Mouse (Mus musculus) midbrain, embryonic 14.5 days (tissue): ENCODE measurements at regions not wholly inside any gene's neighbourhood (a gene's known extent, or its start where the extent isn't known, plus 50 kb on each side); places are given as distances from the start of the nearest gene placed in this dataset.

Experiments
- ATAC-seq: fragments of 200-750 bp; cut with Nextera tagmentation; 2 replicates; pipeline ENCODE4 v1.8.0; 2017; ENCODE audit warnings: moderate number of reproducible peaks, moderate library complexity; ENCODE audit not compliant: low FRiP score, low TSS enrichment
- DNase-seq: peaks from one replicate; pipeline ENCODE4 v3.0.0-alpha.2; 2015
- H3K27ac ChIP-seq: fragments of 300-500 bp; sonication (generic); replicated peaks from 2 replicates; pipeline ENCODE4 v1.5.1; 2014; ENCODE audit warnings: mild to moderate bottlenecking, low read depth, low read length, moderate library complexity
- H3K27me3 ChIP-seq: fragments of 300-500 bp; sonication (generic); 2 replicates; pipeline ENCODE4 v1.6.1; 2014; ENCODE audit warnings: low read length, control low read depth, mixed read lengths; ENCODE audit not compliant: control insufficient read depth, insufficient read depth
- H3K36me3 ChIP-seq: fragments of 300-500 bp; sonication (generic); 2 replicates; pipeline ENCODE4 v1.6.1; 2014; ENCODE audit warnings: low read length, control low read depth; ENCODE audit not compliant: control insufficient read depth, insufficient read depth
- H3K4me1 ChIP-seq: fragments of 300-500 bp; sonication (generic); 2 replicates; pipeline ENCODE4 v1.6.1; 2014; ENCODE audit warnings: mild to moderate bottlenecking, antibody characterized with exemption, low read length, control low read depth; ENCODE audit not compliant: control insufficient read depth, insufficient read depth
- H3K4me2 ChIP-seq: fragments of 300-500 bp; sonication (generic); 2 replicates; pipeline ENCODE4 v1.6.1; 2014; ENCODE audit warnings: mild to moderate bottlenecking, low read length, moderate library complexity
- H3K4me3 ChIP-seq: fragments of 300-500 bp; sonication (generic); replicated peaks from 2 replicates; pipeline ENCODE4 v1.5.1; 2014; ENCODE audit warnings: low read depth, low read length
- H3K9ac ChIP-seq: fragments of 300-500 bp; sonication (generic); replicated peaks from 2 replicates; pipeline ENCODE4 v1.6.1; 2014; ENCODE audit warnings: mild to moderate bottlenecking, low read length, moderate library complexity
- H3K9me3 ChIP-seq: fragments of 300-500 bp; sonication (generic); 2 replicates; pipeline ENCODE4 v1.6.1; 2016; ENCODE audit warnings: low read length, control low read depth, mixed read lengths; ENCODE audit not compliant: control insufficient read depth
- WGBS: fragments of 180-500 bp; shearing (Covaris S2); extraction: QIAGEN DNeasy Blood & Tissue Kit; methylation state at CpG from one replicate; pipeline ENCODE4 v1.1.7; 2014; 5-methylcytosine and 5-hydroxymethylcytosine counted together

DNA sequence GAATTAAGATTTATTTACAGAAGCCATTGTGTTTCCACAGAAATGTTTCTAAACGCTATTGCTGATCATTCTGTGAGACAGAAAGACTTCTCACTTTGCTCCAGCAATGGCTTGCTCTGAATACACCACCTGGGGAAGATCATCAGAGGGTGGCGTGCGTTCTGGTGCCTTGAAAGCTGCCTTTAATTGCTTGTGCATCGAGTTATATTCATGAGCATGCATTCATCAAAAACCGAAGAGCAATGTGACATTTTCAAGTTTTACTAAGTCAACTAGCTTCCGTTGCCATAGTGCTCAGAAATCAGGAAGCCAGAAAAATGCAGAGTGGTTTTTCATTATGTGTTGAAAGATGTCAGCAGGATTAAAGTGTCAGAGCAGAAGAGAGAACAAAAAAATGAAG lies 85.0 kb upstream of the Pcdh18 start:
- Histone ChIP-seq H3K4me3 (no peak overlapping the region), H3K36me3 (no peaks in the 10 kb centered on the region), H3K9ac (no peak overlapping the region), H3K27me3 (no peaks in the 10 kb centered on the region), H3K4me1 (no peaks in the 10 kb centered on the region; the same call in 1 of the 2 replicates), H3K4me2 (no peak overlapping the region), H3K9me3 (no peaks in the 10 kb centered on the region), H3K27ac (no peak overlapping the region)
- ATAC-seq (no peak), DNase-seq (peak; percentile 46)
- WGBS: 27% methylated on average over 6 of the region's 6 CpGs

DNA sequence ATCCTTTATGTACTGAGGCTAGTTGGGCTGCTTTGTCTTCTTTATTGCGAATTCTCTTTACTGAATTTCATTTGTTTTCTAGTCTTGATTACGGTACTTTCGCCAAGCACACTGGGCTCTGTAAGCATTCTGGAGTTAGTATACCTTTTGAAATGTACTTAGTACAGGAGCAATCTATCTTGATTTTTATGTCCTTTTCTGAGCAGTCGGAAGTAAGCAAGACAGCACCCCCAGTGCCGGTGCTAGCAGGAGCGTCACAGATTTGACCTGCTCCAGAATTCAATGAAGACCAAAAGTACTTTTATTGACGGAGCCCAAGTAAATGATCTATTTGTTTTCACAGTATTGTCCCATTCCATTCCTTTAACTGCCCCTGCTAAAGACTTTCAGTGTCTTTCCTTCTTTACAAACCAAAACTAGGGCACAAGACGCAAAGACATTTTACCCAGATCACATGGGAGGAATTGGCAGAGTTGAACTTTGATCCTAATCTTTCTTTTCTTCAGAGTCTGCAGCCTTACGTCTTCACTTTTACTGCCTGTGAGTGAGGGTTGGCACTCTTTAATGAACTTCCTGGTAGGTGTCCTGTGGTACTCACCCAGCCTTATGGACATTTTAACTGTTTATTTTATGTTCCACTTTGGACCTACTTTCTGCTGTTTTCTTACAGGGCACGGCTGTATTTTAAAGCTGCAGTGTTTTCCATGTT lies 83.5 kb upstream of the Pcdh18 start:
- no peak for ATAC-seq
- Histone ChIP-seq H3K4me2 (no peak overlapping the region), H3K36me3 (no peaks in the 10 kb centered on the region), H3K27ac (no peak overlapping the region), H3K9me3 (no peaks in the 10 kb centered on the region), H3K4me3 (no peak overlapping the region), H3K27me3 (no peaks in the 10 kb centered on the region), H3K9ac (no peak overlapping the region), H3K4me1 (no peaks in the 10 kb centered on the region; the same call in 1 of the 2 replicates)
- WGBS: 73% methylated on average over 10 of the region's 10 CpGs
- DNase-seq: no peak

DNA sequence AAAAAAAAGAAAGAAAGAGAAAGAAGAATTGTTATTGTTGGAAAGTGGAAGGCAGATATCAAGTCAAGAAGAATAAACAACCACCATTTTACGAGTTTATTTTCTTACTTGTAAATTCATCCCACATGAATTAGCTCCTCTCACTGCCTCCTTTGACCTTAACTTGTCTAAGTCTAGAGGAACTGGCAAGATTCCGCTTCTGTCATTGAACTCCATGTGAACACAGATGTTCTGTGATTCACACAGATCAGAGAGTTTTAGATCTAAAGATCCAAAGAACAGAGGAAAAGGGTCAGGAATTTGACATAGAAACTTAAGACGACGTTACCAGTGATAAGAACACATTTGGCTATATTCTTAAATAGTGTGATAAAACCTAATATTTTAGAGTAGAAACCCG lies 57.3 kb upstream of the Pcdh18 start:
- no peaks in the 10 kb centered on the region for H3K4me1 ChIP-seq
- DNase-seq (no peak), ATAC-seq (no peak)
- H3K9me3 ChIP-seq: no peaks in the 10 kb centered on the region
- no peak overlapping the region for H3K4me2 ChIP-seq
- H3K36me3 ChIP-seq: no peaks in the 10 kb centered on the region
- WGBS: 85% methylated on average over 5 of the region's 5 CpGs
- H3K4me3 ChIP-seq: no peak overlapping the region
- no peaks in the 10 kb centered on the region for H3K27me3 ChIP-seq
- H3K27ac ChIP-seq: no peak overlapping the region
- no peak overlapping the region for H3K9ac ChIP-seq

DNA sequence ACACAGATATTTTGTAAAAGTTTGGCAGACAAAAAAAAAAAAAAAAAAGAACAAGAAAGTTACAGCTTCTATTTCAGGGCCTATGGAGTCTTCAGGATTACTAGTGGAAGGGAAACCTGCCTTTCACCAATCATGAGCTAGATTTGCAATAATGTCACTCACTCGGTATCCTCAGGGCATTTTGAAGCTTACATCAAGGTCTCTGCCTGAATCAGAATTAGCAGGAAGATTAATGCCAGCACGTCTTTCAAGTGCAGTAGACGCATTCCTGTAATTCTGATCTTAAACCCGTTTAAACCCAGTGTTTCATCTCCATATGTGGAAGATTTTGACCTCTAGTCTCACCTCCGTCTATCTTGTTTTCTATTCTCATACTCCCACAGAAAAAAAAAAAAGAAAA lies 50.6 kb upstream of the Pcdh18 start:
- H3K9ac ChIP-seq: no peak overlapping the region
- WGBS: 30% methylated on average over 5 of the region's 5 CpGs
- H3K4me2 ChIP-seq: no peak overlapping the region
- H3K36me3 ChIP-seq: no peaks in the 10 kb centered on the region
- H3K27me3 ChIP-seq: no peaks in the 10 kb centered on the region
- H3K4me1 ChIP-seq: no peaks in the 10 kb centered on the region
- no peaks in the 10 kb centered on the region for H3K9me3 ChIP-seq
- H3K27ac ChIP-seq: no peak overlapping the region
- DNase-seq: peak; percentile 55
- no peak overlapping the region for H3K4me3 ChIP-seq
- no peak for ATAC-seq

DNA sequence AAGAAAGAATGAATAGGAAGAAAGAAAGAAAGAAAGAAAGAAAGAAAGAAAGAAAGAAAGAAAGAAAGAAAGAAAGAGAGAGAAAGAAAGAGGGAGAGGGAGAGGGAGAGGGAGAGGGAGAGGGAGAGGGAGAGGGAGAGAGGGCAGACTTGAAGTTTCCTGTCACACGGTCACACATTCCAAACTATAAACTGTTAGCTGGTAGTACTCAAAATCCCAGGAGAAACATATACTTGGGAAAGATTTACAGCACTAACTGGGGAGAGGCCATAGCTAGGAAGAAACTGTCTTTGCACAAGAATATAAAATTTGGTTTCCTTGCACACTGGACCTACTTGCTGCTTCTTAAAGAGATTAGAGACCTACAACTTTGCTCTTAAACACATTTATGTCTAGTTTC lies 50.2 kb upstream of the Pcdh18 start:
- ATAC-seq (no peak), DNase-seq (no peak)
- 78% methylated on average over 1 of the region's 1 CpGs for WGBS
- Histone ChIP-seq H3K36me3 (no peaks in the 10 kb centered on the region), H3K4me2 (no peak overlapping the region), H3K4me1 (no peaks in the 10 kb centered on the region), H3K27ac (no peak overlapping the region), H3K27me3 (no peaks in the 10 kb centered on the region), H3K4me3 (no peak overlapping the region), H3K9me3 (no peaks in the 10 kb centered on the region), H3K9ac (no peak overlapping the region)
